Mouse (Mus musculus): Measurements from ENCODE around the gene Gpr37l1. TPM values are rescaled to one million over a fixed set of nuclear protein-coding genes. Genes with fewer than 3 reads are reported as not detected.
A peak's percentile ranks its signal among the peaks of the same experiment; 100 is the strongest.

The Gpr37l1 gene
- total RNA-seq, 2 experiments from 2014 or later: 0.18 TPM; not detected in 1

DNA sequence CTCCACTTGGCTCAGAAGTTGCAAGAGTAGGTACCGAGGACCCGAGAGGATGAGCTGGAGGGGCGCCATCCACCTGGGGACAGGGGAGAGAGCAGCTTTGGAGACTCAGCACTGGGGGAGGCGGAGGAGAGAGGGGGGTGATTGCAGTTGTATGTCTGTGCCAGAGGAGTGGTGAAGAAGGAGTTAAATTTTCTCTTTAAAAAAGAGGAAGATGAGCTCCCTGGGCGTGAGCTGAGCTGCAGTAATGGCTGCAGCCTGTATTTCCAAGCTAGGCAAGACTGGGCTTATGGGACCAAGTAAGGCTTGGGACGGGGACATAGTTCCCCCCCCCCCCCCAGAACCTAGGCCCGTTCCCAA lies 19.8 kb downstream of the Gpr37l1 start:
- no peak for DNase-seq

DNA sequence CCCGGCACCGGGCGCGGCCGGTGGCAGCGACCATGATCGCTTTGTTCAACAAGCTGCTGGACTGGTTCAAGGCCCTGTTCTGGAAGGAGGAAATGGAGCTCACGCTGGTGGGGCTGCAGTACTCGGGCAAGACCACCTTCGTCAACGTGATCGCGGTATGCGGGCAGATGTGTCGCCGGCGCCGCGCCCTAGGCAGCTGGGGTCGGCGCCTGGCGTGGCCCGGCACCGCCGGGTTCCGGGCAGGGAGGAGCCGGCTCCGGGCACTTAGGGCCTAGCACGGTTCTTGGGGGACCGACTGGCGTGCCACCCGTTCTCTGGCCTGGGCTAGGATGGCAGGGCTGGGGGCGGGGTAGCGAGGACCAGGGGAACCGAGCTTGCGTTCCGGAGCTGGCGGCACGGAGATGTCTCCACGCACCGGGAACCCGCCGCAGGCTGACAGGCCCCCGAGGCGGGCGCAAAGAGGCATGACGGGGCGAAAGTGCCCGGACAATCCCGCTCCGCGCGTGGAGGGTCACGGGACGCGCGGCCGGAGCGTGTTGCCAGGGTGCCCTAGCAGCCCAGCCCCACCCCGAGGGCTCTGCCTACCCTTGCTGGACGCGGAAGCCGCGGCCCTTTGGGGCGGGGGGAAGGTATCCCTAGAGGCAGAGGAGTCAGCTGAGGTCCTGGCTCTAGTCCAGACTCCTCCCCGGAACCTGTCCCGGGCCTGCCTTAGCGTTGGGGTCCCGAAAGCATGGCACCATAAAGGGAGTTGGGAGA lies 20.4 kb downstream of the Gpr37l1 start:
- DNase-seq: peak; percentile 89

- peak; percentile 85 for DNase-seq
These were observed 21.2 kb downstream of the Gpr37l1 start, which contains the start of gene Arl8a for GRCm38 (mm10) chr1:135146077-135146945. TSS of gene Arl8a (plus strand) at chr1:135146824.

GRCm38 (mm10) chr1:135143940-135144339 lies 23.5 kb downstream of the Gpr37l1 start:
- DNase-seq: no peak

GRCm38 (mm10) chr1:135142452-135142851 lies 25.0 kb downstream of the Gpr37l1 start:
- no peak for DNase-seq

GRCm38 (mm10) chr1:135139906-135140305 lies 27.6 kb downstream of the Gpr37l1 start:
- no peak for DNase-seq

GRCm38 (mm10) chr1:135136500-135136899 lies 31.0 kb downstream of the Gpr37l1 start:
- peak; percentile 78 for DNase-seq

- no peak for DNase-seq
These were observed 32.2 kb downstream of the Gpr37l1 start for GRCm38 (mm10) chr1:135135111-135135787.

- no peak for DNase-seq
These were observed 33.6 kb downstream of the Gpr37l1 start for GRCm38 (mm10) chr1:135133678-135134435.

GRCm38 (mm10) chr1:135132893-135133369 lies 34.5 kb downstream of the Gpr37l1 start:
- DNase-seq: no peak

GRCm38 (mm10) chr1:135132473-135132872 lies 35.0 kb downstream of the Gpr37l1 start, which contains the start of gene Ptpn7:
TSS of gene Ptpn7 (plus strand) at chr1:135132700.
- DNase-seq: peak; percentile 86

DNA sequence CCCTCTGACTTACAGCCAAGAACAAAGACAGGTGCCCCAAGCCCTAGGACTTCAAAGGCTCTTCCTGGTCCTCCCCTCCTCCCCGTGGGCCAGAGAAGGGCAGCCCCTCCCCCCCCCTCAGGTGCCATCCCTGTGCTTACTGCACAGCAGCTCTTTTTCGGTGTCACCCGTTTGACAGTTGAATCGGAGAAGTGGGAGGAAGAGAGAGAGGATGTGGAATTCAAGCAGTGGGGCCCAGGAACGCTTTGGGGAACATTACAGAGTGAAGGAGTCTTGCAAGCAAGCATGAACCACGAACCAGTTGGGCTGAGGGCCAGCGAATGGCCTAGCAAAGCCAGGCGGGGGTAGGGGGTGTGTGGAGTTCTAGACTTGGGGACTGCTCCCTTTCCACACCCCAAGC lies 35.9 kb downstream of the Gpr37l1 start:
- DNase-seq: no peak

GRCm38 (mm10) chr1:135131034-135131433 lies 36.4 kb downstream of the Gpr37l1 start:
- DNase-seq: no peak

GRCm38 (mm10) chr1:135130376-135131018 lies 37.0 kb downstream of the Gpr37l1 start:
- DNase-seq: no peak

DNA sequence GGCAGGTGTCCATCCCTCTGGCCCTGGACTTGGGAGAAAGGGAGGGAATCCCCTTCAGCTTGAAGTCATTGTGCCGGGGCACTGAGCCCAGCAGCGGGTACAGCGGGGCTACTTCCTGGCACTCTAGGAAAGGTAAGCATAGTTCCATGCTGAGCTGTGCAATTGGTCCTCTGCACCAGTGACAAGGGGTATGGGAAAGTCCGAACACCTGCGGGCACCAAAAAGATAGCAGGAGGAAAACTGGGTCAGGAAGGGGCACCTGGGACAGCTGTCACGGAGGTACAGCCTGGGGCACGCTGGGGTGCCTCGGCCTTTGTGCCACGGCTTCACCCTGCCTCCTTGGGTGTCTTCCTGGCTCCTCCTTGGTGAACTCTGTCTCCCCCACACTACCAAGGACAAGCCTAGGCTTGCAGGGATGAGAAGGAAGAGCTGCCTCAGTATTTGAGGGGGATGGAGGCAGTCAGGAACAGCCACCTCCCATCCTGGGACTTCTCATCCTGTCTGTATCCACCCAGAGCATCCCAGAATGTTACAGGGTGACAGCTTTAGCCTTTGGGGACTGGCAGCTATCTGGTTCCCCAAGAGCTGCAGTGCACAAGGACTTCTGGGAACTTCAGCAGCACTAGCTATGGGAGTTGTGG lies 37.8 kb downstream of the Gpr37l1 start:
- no peak for DNase-seq

DNA sequence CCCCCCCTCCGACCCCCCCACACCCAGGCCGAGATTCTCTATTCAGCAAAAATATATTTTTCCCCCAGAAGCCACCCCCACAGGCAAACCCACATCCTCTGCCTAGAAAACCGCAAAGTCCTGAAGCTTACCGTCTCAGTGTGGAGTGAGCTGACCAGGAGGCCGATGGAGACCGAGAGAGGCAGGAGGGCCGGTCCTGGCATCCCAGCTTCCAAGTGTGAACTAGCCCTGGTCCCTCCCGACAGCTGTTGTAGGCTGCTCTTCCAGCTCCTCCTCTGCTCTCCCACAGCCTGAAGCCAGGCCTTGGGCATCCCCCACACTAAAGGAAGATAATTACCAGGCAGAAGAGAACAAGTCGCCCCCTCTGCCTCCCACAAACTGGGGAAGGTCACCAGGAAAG lies 38.5 kb downstream of the Gpr37l1 start:
- DNase-seq: no peak

DNA sequence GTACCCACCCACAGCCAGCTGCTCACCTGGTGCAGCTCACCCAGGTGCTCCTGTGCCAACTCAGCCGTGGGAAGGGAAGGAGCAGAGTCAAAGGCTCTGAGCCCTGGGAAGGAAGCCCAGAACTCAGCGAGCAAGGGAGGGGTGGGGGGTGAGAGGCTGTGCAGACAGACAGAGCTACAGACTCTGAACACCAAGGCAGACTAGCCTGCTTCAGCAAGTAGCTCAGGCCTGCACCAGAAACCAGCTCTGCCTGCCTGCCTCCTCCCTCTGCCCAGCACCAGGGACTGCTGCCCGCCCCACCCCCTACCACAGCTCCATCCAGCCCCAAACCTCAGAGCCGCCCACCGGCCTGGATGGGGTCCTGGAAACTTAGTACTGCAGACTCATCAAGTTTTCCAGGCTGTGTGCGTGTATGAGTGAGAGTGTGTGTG lies 39.5 kb downstream of the Gpr37l1 start:
- no peak for DNase-seq

- no peak for DNase-seq
These were observed 40.9 kb downstream of the Gpr37l1 start for GRCm38 (mm10) chr1:135126443-135127027.

DNA sequence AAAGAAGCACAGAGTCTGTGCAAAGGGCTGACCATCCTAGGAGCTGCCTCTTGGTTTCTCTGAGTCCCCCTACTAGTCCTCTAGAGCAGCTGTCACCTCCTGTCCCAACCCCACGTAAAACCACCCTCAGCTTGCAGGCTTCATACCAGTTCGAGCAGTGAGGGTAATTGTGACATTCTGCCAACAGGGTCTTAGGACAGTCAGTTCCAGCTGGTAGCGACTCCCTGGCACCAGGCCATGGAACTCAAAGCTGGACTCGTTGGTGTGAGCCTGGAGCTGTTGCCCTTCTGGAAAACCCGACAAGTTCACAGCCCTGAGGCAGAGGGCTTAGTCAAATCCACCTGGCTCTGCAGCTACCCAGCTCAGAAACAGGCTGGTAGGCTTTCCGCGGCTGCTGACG lies 41.5 kb downstream of the Gpr37l1 start:
- no peak for DNase-seq

DNA sequence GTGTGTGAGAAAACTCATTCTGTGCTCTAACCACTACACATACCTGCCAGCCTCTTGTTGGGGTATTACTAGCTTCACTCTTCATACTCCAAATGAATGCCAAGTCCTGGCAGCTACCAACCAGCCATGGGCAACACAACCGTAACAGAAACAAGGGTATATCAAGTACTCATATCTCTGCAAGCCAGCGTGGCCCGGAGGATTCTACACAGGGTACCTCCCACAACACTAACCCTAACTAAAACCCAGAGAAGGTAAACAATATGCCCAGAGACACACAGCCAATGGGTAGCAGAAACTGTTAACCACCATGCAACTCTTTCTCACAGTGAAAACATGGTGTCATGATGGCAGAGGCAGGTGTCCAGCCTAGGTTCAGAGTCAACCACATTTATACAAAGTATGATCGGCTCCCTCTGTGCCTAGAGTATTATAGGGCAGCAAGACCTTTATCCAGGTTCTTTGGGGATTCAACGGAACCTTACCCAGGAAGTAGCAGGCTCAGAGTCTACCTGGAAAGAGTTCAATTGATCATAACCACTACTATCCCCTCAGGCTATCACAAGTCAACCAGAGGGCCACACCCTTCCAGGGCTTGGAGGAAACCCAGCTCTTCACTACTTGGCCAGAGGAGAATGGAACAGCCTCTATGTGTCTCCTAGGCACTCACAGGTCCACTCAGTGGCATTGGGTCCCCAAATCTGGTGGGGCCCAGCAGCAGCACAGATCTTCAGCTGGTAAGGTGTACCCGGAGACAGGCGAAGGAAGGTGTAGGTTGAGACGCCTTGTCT lies 42.7 kb downstream of the Gpr37l1 start:
- DNase-seq: no peak

All from heart, postnatal 4 days (tissue).